8 mouse cellular contexts compared by ENCODE assay signal in genomic region chr16:35023138-35023735, GRCm38 (mm10). TPM values are rescaled to one million over a fixed set of nuclear protein-coding genes. Genes with fewer than 3 reads are reported as not detected.
DNase-seq lines count a peak whose midpoint lies in the region; ATAC-seq and TF ChIP-seq lines count a peak whose summit lies in the region.

No protein-coding gene starts in this region.

- peak overlapping the region; percentile 79 for H3K9ac ChIP-seq in hindbrain, embryonic 13.5 days
- H3K9ac ChIP-seq in midbrain, embryonic 16.5 days (ENCODE audit: low read depth, low read length), result peak overlapping the region; percentile 93

- ATAC-seq in hindbrain, embryonic 13.5 days (ENCODE audit: low FRiP score), result no peak
- ATAC-seq in midbrain, embryonic 16.5 days, result no peak

- no peaks in the 10 kb centered on the region for H3K9me3 ChIP-seq in hindbrain, embryonic 13.5 days
- H3K9me3 ChIP-seq in midbrain, embryonic 16.5 days (replicated peaks; ENCODE audit: control insufficient read depth, low read length, poor library complexity, severe bottlenecking), result no peaks in the 10 kb centered on the region

- peak overlapping the region; percentile 97; the same call in 1 of the 2 replicates for H3K27ac ChIP-seq in layer of hippocampus, adult 2 months
- no peak overlapping the region; the same call in 1 of the 2 replicates for H3K27ac ChIP-seq in bone marrow, adult 2 months (ENCODE audit: control insufficient read depth, insufficient read depth, low read depth, low read length, poor library complexity)
- no peak overlapping the region; the same call in 1 of the 2 replicates for H3K27ac ChIP-seq in hindbrain, embryonic 13.5 days
- H3K27ac ChIP-seq in midbrain, embryonic 16.5 days (ENCODE audit: low read length), result no peak overlapping the region; the same call in 1 of the 2 replicates

- H3K4me1 ChIP-seq in bone marrow, adult 2 months (ENCODE audit: control insufficient read depth, insufficient read depth, low read length), result no peaks in the 10 kb centered on the region; the same call in 1 of the 2 replicates
- H3K4me1 ChIP-seq in hindbrain, embryonic 13.5 days (replicated peaks), result peaks cover 9% of the 10 kb centered on the region; the same call in 1 of the 2 replicates
- peaks cover 8% of the 10 kb centered on the region; the same call in 1 of the 2 replicates for H3K4me1 ChIP-seq in midbrain, embryonic 16.5 days (ENCODE audit: control insufficient read depth, insufficient read depth, low read length)

- H3K4me2 ChIP-seq in hindbrain, embryonic 13.5 days, result peak overlapping the region; percentile 68
- H3K4me2 ChIP-seq in midbrain, embryonic 16.5 days (ENCODE audit: low read length), result peak overlapping the region; percentile 74

- no peak for TF ChIP-seq POLR2A in bone marrow, adult 2 months (IDR thresholded peaks at IDR 0.05; ENCODE audit: borderline replicate concordance, control insufficient read depth, low read depth, low read length)

- 22% methylated on average over 8 of the region's 8 CpGs for WGBS in bone marrow, adult 2 months
- WGBS in hindbrain, embryonic 13.5 days, result 4% methylated on average over 8 of the region's 8 CpGs
- 6% methylated on average over 8 of the region's 8 CpGs for WGBS in midbrain, embryonic 16.5 days

- H3K36me3 ChIP-seq in hindbrain, embryonic 13.5 days, result peaks cover 9% of the 10 kb centered on the region; the same call in 1 of the 2 replicates
- 0 out of 2 replicates have a peak, but pooled peaks cover 2% of the 10 kb centered on the region for H3K36me3 ChIP-seq in midbrain, embryonic 16.5 days (ENCODE audit: control insufficient read depth, insufficient read depth, low read length)

- no peak for DNase-seq in layer of hippocampus, adult 2 months (ENCODE audit: low spot score in 2 of 2)
- DNase-seq in layer of hippocampus, postnatal 25 days (ENCODE audit: extremely low spot score in 1 of 2, low spot score in 1 of 2), result no peak
- no peak for DNase-seq in T-cell, adult 2 months (ENCODE audit: low spot score)
- no peak for DNase-seq in ovary, postnatal 14 days (ENCODE audit: low spot score)
- DNase-seq in layer of hippocampus, adult 9-10 months (ENCODE audit: low spot score), result no peak

- H3K27me3 ChIP-seq in hindbrain, embryonic 13.5 days, result peaks cover 25% of the 10 kb centered on the region
- peaks cover 13% of the 10 kb centered on the region for H3K27me3 ChIP-seq in midbrain, embryonic 16.5 days (ENCODE audit: control insufficient read depth, insufficient read depth, low read depth, low read length)

- TF ChIP-seq CTCF in layer of hippocampus, adult 2 months (conservative IDR thresholded peaks at IDR 0.05), result no peak
- TF ChIP-seq CTCF in bone marrow, adult 2 months (IDR thresholded peaks at IDR 0.05; ENCODE audit: control insufficient read depth, insufficient read depth, low read length), result no peak

- H3K4me3 ChIP-seq in layer of hippocampus, adult 2 months, result peak overlapping the region; percentile 99
- peak overlapping the region; percentile 69 for H3K4me3 ChIP-seq in bone marrow, adult 2 months (replicated peaks; ENCODE audit: control insufficient read depth, low read depth, low read length)
- H3K4me3 ChIP-seq in hindbrain, embryonic 13.5 days, result peak overlapping the region; percentile 60
- H3K4me3 ChIP-seq in midbrain, embryonic 16.5 days (ENCODE audit: low read depth, low read length), result peak overlapping the region; percentile 93

RNA-seq across cellular contexts. Expression of gene Hacd2, which starts 1.0 kb away (rescaled TPM):
- total RNA-seq in layer of hippocampus, adult 2 months (2021), result 10 to 100 TPM; 32.7 to 41.7 TPM
- total RNA-seq in layer of hippocampus, postnatal 25 days (2021), result 10 to 100 TPM; 31.3 to 46.1 TPM
- 2.7 and 10.6 TPM in 2 replicates for polyA plus RNA-seq in bone marrow, adult 2 months (2011; ENCODE audit: insufficient read depth, insufficient read length, low replicate concordance, missing spikeins)
- 39.2 and 42.5 TPM in 2 replicates for polyA plus RNA-seq in hindbrain, embryonic 13.5 days (2015; fragmentation: Nextera tagmentation; extraction: Ambion mirVana)
- polyA plus RNA-seq in midbrain, embryonic 16.5 days (2015; fragmentation: Nextera tagmentation; extraction: Ambion mirVana), result 40.4 and 44.0 TPM in 2 replicates
